Mouse (Mus musculus): ENCODE data around the gene St3gal2.

DNA sequence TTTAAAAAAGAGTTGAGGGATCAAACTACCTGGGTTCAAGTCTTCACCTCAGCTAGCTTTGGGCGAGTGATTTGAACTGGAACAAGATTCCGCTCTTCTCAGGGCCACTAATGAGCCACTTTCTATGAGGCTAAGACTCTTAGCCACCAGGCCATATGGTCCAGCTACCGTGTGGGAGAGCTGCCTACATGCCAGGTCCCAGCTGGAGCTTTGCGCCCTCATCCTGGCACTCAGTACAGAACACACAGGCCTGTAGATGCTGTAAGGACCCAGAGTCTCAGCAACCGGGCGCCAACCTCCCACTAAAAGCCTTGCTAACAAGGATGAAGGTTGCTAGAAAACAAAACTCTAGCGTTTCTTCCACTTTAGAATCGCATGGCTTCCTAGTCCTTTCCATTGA, 31.3 kb upstream of the St3gal2 start:
- TF ChIP-seq CTCF (IDR thresholded peaks at IDR 0.05; ENCODE audit: control insufficient read depth, insufficient read depth, insufficient replicate concordance, low read depth, low read length): no peak
- TF ChIP-seq POLR2A (IDR thresholded peaks at IDR 0.05; ENCODE audit: control insufficient read depth, low read depth, low read length): no peak
